Mouse (Mus musculus) ES-CJ7 (cell line): Measurements from ENCODE around the gene Ppp4r1.

Experiments used
- DNase-seq: peaks from one replicate; pipeline ENCODE4 v3.0.0; 2011; ENCODE audit warnings: low read depth, low spot score

Ppp4r1 gene

GRCm38 (mm10) chr17:65889476-65889875 lies 107.1 kb downstream of the Ppp4r1 start:
- DNase-seq = no peak
